Mouse (Mus musculus): ENCODE measurements around the gene Chst3. TPM values are rescaled to one million over a fixed set of nuclear protein-coding genes. Genes with fewer than 3 reads are reported as not detected.
A peak's percentile ranks its signal among the peaks of the same experiment; 100 is the strongest.

Chst3 gene
- 0.34 and 0.52 TPM in 2 replicates for polyA plus RNA-seq (2012; rRNA removed)

DNA sequence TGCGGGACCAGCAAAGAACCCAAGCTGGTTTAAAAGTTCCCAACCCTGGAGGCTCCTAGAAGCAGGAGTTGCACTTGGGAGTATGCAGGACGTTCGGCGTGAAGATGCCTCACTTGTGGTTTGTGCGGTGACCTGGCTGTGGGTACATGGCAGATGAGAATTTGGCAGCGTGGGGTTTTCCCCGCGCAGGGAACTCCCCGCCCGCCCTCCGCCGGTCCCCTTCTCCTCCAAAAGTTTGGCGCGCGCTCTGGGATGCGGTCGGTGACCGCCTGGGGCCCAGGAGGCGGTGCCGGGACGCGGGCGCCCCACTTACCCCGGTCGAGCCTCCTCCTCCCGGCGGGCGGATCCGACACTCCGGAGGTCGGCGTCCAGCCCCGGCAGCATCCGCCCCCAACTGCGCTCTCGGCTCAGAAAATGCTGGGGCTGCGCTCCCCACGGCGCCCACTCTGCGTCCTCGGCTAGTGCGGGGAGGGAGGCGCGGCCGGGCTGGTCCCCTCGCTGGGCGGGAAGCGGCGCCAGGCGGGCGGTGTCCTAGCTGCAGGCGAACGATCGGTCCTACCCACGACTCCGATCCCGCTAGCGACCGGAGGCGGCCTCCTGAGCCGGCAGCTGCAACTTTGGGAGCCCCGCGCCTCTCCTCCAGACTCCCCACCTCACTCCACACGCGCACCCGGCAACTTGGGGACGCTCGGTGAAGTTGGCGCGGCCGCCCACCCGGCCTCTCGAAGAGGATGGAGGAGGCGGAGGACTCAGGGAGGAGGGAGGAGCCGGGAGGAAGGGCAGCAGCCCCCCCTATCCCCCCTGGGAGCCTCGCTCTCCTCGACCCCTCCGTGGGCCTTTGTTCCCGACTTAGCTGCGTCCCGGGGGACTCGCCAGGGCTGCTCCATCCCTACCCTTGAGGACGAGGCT lies at the start of gene Chst3:
Gene Chst3, minus strand, starts transcription at position 670 of the 909 bp plus-strand sequence.
- Histone ChIP-seq H3K27me3 (ENCODE audit: control insufficient read depth, insufficient read depth, low read length) (peaks cover 4% of the 10 kb centered on the region), H3K27ac (ENCODE audit: control insufficient read depth, insufficient read depth, low read depth, low read length) (peak within 1 kb of the TSS; percentile 37; the same call in 1 of the 2 replicates), H3K4me3 (ENCODE audit: control insufficient read depth, low read depth, low read length) (peak within 1 kb of the TSS; percentile 76), H3K36me3 (ENCODE audit: control insufficient read depth, insufficient read depth, low read length) (no peaks in the 10 kb centered on the region), H3K4me1 (ENCODE audit: control insufficient read depth, insufficient read depth, low read length) (peaks cover 7% of the 10 kb centered on the region; the same call in 1 of the 2 replicates)
- TF ChIP-seq CTCF (IDR thresholded peaks at IDR 0.05; ENCODE audit: control insufficient read depth, insufficient read depth, insufficient replicate concordance, low read depth, low read length) (no peak), POLR2A (IDR thresholded peaks at IDR 0.05; ENCODE audit: control insufficient read depth, low read depth, low read length) (no peak)

DNA sequence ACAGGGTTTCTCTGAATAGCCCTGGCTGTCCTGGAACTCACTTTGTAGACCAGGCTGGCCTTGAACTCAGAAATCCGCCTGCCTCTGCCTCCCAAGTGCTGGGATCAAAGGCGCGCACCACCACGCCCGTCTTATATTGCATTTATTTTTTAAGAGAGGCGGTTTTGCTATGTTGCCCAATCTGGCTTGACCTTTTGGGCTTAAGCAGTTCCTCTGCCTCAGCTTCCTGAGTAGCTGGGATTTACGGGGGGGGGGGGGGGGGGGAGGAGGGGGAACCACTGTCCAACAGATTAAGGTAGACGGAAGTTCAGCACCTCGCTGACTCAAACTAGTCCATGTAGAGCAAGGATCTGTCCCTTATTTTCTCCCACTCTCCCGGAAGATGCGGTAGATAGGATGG lies 49.7 kb upstream of the Chst3 start:
- TF ChIP-seq POLR2A (IDR thresholded peaks at IDR 0.05; ENCODE audit: control insufficient read depth, low read depth, low read length) (no peak), CTCF (IDR thresholded peaks at IDR 0.05; ENCODE audit: control insufficient read depth, insufficient read depth, insufficient replicate concordance, low read depth, low read length) (no peak)
- no peaks in the 10 kb centered on the region; the same call in 1 of the 2 replicates for H3K4me1 ChIP-seq (ENCODE audit: control insufficient read depth, insufficient read depth, low read length)
- no peak overlapping the region for H3K27ac ChIP-seq (ENCODE audit: control insufficient read depth, insufficient read depth, low read depth, low read length)
- H3K27me3 ChIP-seq (ENCODE audit: control insufficient read depth, insufficient read depth, low read length): no peaks in the 10 kb centered on the region
- H3K36me3 ChIP-seq (ENCODE audit: control insufficient read depth, insufficient read depth, low read length): no peaks in the 10 kb centered on the region
- no peak overlapping the region for H3K4me3 ChIP-seq (ENCODE audit: control insufficient read depth, low read depth, low read length)

DNA sequence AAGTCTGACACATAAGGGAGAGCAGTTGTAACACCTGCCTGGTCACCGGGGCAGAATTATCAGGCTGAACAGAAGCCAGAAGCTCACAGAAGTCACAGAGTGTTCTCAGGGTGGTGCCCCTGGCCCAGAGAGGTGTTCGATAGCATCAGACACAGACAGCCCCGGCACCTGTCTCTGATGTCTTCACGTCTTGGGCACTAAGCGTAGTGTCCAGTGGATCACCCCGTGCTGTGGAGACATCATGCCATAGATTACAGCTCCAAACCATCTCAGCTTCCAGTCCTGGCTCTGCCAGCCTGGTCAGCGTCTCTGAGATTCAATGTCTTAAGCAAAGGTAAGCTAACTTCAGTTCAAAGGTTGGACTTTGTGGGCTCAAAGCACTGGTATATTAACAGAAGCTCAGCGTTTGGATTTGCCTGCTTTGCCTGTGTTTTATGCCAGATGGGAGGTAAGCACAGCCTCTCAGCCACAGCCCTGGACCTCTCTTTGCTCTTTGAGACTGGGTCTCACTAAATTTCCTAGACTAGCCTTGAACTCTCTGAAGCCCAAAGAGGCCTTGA lies 47.9 kb upstream of the Chst3 start:
- no peaks in the 10 kb centered on the region for H3K27me3 ChIP-seq (ENCODE audit: control insufficient read depth, insufficient read depth, low read length)
- no peak for TF ChIP-seq CTCF (IDR thresholded peaks at IDR 0.05; ENCODE audit: control insufficient read depth, insufficient read depth, insufficient replicate concordance, low read depth, low read length)
- TF ChIP-seq POLR2A (IDR thresholded peaks at IDR 0.05; ENCODE audit: control insufficient read depth, low read depth, low read length): no peak

DNA sequence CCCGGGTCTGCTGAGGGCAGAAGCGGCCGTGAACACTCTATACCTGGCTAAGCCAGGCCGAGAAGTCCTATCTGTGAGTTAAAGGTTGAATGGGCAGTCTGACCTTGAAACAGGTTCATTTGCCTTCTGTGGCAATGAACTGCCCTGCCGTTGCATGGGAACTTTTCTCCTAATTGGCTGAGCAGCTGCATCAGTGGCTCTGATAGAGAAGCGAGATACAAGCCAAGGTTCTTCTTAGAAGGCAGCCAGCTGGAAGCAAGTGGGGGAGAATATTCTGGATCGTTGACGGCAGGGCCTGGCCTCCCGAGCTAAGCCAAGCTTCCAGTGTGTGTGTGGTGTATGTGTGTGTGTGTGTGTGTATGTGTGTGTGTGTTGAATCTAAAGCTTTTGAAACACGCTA lies 46.2 kb upstream of the Chst3 start:
- Histone ChIP-seq H3K36me3 (ENCODE audit: control insufficient read depth, insufficient read depth, low read length) (no peaks in the 10 kb centered on the region), H3K4me1 (ENCODE audit: control insufficient read depth, insufficient read depth, low read length) (peaks cover 2% of the 10 kb centered on the region; the same call in 1 of the 2 replicates), H3K27me3 (ENCODE audit: control insufficient read depth, insufficient read depth, low read length) (no peaks in the 10 kb centered on the region), H3K27ac (ENCODE audit: control insufficient read depth, insufficient read depth, low read depth, low read length) (no peak overlapping the region), H3K4me3 (ENCODE audit: control insufficient read depth, low read depth, low read length) (no peak overlapping the region)
- no peak for TF ChIP-seq CTCF (IDR thresholded peaks at IDR 0.05; ENCODE audit: control insufficient read depth, insufficient read depth, insufficient replicate concordance, low read depth, low read length)
- TF ChIP-seq POLR2A (IDR thresholded peaks at IDR 0.05; ENCODE audit: control insufficient read depth, low read depth, low read length): no peak

More for the DNA sequence above, 47.9 kb upstream of the Chst3 start:
- Histone ChIP-seq H3K36me3 (ENCODE audit: control insufficient read depth, insufficient read depth, low read length) (no peaks in the 10 kb centered on the region), H3K27ac (ENCODE audit: control insufficient read depth, insufficient read depth, low read depth, low read length) (no peak overlapping the region), H3K4me1 (ENCODE audit: control insufficient read depth, insufficient read depth, low read length) (peaks cover 2% of the 10 kb centered on the region; the same call in 1 of the 2 replicates), H3K4me3 (ENCODE audit: control insufficient read depth, low read depth, low read length) (no peak overlapping the region)

DNA sequence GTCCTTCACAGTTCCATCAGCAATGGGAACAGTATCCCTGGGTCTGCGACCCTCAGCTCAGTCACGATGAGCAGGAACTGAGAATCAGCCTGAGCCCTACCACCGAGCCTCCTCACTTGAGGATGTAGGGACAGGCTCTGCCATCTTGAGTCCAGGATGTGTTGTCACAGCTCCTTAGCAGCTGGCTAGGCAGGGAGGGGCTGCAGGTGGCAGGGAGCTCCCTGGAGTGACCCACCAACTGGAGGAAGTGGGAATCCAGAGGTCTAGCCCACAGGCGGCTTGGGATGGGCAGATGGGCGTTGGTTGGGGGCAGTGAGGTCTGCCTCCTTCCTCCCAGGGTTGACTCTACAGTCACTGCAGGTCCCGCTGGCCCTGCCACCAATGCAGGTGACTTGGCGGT lies 44.3 kb upstream of the Chst3 start:
- no peak for TF ChIP-seq POLR2A (IDR thresholded peaks at IDR 0.05; ENCODE audit: control insufficient read depth, low read depth, low read length)
- TF ChIP-seq CTCF (IDR thresholded peaks at IDR 0.05; ENCODE audit: control insufficient read depth, insufficient read depth, insufficient replicate concordance, low read depth, low read length): no peak
- no peak overlapping the region for H3K27ac ChIP-seq (ENCODE audit: control insufficient read depth, insufficient read depth, low read depth, low read length)
- no peaks in the 10 kb centered on the region for H3K36me3 ChIP-seq (ENCODE audit: control insufficient read depth, insufficient read depth, low read length)
- peaks cover 2% of the 10 kb centered on the region; the same call in 1 of the 2 replicates for H3K4me1 ChIP-seq (ENCODE audit: control insufficient read depth, insufficient read depth, low read length)
- H3K27me3 ChIP-seq (ENCODE audit: control insufficient read depth, insufficient read depth, low read length): no peaks in the 10 kb centered on the region
- H3K4me3 ChIP-seq (ENCODE audit: control insufficient read depth, low read depth, low read length): no peak overlapping the region

DNA sequence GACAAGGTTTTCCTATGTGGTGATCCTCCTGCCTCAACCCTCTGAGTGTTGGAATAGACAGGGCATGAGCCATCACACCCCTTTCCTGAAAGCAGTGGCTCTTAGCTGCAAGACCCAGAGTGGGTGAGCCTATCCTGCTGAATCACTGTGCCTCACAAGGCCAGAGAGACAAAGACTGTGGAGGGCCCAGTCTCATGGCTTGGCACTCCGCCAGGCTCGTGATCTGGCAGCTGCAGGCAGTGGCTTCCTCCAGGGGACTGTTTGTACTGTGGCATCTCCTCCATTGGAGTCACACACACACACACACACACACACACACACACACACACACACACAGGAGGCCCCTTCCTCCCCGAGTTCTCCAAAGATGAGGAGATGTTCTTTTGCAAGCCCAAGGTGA lies 43.3 kb upstream of the Chst3 start:
- 0 out of 2 replicates have a peak, but pooled peaks have one; percentile 23 for TF ChIP-seq POLR2A (IDR thresholded peaks at IDR 0.05; ENCODE audit: control insufficient read depth, low read depth, low read length)
- TF ChIP-seq CTCF (IDR thresholded peaks at IDR 0.05; ENCODE audit: control insufficient read depth, insufficient read depth, insufficient replicate concordance, low read depth, low read length): no peak
- Histone ChIP-seq H3K36me3 (ENCODE audit: control insufficient read depth, insufficient read depth, low read length) (no peaks in the 10 kb centered on the region), H3K27me3 (ENCODE audit: control insufficient read depth, insufficient read depth, low read length) (no peaks in the 10 kb centered on the region), H3K27ac (ENCODE audit: control insufficient read depth, insufficient read depth, low read depth, low read length) (peak overlapping the region; percentile 79), H3K4me3 (ENCODE audit: control insufficient read depth, low read depth, low read length) (no peak overlapping the region), H3K4me1 (ENCODE audit: control insufficient read depth, insufficient read depth, low read length) (peaks cover 2% of the 10 kb centered on the region; the same call in 1 of the 2 replicates)

DNA sequence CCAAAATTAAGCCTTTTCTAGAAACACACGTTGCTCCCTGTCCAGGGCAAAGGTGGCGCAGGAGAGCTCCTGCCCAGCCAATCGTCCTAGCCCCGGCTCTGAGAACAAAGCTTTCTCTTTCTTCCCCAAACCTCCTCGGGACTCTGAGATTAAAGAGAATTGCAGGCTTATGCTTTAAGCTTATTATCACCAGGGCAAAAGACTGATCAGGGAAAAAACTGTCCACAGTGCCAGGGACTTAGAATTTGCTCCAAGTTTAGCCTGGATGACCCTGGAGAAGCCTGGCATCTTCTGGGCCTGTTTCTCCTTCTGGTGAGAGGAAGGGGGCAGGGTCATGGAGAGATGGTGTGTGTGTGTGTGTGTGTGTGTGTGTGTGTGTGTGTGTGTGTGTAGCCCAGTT lies 42.5 kb upstream of the Chst3 start:
- TF ChIP-seq CTCF (IDR thresholded peaks at IDR 0.05; ENCODE audit: control insufficient read depth, insufficient read depth, insufficient replicate concordance, low read depth, low read length): no peak
- no peak for TF ChIP-seq POLR2A (IDR thresholded peaks at IDR 0.05; ENCODE audit: control insufficient read depth, low read depth, low read length)
- no peak overlapping the region for H3K4me3 ChIP-seq (ENCODE audit: control insufficient read depth, low read depth, low read length)
- H3K27ac ChIP-seq (ENCODE audit: control insufficient read depth, insufficient read depth, low read depth, low read length): no peak overlapping the region; the same call in 1 of the 2 replicates
- no peaks in the 10 kb centered on the region for H3K27me3 ChIP-seq (ENCODE audit: control insufficient read depth, insufficient read depth, low read length)
- no peaks in the 10 kb centered on the region for H3K36me3 ChIP-seq (ENCODE audit: control insufficient read depth, insufficient read depth, low read length)
- H3K4me1 ChIP-seq (ENCODE audit: control insufficient read depth, insufficient read depth, low read length): peaks cover 2% of the 10 kb centered on the region; the same call in 1 of the 2 replicates
